Mouse (Mus musculus): ENCODE data around the gene Hic2. TPM values are rescaled to one million over a fixed set of nuclear protein-coding genes. Genes with fewer than 3 reads are reported as not detected.

Gene Hic2
- polyA plus RNA-seq, 1 experiment from 2014 or later = 12.7 TPM

DNA sequence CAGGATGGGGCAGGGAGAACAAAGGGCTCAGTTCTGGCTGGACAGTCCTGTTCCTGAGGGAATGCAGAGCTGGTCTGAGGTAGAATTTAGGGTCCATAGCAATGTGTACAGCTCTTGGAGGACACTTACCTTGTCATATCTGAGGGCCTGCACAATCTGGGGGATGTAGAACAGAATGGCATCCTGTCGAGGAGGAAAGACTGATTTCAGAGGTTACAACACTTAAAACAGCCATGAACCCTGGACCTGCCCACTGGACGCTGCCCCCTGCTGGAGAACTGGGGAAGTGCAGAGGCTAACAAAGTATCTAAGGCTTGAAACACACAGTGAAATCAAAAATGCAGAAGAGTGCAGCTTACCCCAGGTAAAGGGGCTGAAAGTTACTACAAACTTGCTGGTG is 59.4 kb downstream of the Hic2 start:
- Histone ChIP-seq H3K36me3 (replicated peaks) (peaks cover 79% of the 10 kb centered on the region), H3K4me2 (no peak overlapping the region), H3K27me3 (no peaks in the 10 kb centered on the region), H3K27ac (no peak overlapping the region), H3K9ac (no peak overlapping the region), H3K4me1 (no peaks in the 10 kb centered on the region), H3K4me3 (replicated peaks) (no peak overlapping the region), H3K9me3 (no peaks in the 10 kb centered on the region)
- ATAC-seq (ENCODE audit: low FRiP score) = no peak
- 4% methylated on average over 2 of the region's 2 CpGs for WGBS

DNA sequence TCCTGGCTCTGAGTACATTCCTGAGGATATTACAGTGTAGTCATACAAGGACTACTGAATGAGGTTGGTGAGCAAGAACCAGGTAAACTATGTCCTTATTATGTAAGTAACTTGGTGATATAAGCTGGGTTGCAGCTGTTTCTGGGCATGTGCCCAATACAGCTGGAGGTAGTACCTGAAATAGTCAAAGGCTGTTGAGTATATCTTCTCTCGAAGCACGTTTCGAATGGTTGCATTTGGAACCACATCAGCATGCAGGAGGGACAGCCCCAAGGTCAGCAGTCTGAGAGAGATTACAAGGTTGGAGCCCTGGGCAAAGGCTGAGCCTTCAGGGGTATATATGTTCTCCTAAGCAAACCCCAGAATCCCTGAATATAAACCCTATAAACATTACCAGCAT is 67.4 kb downstream of the Hic2 start:
- ATAC-seq (ENCODE audit: low FRiP score) = no peak
- no peak overlapping the region for H3K9ac ChIP-seq
- no peak overlapping the region for H3K4me2 ChIP-seq
- H3K4me1 ChIP-seq = no peaks in the 10 kb centered on the region
- H3K27ac ChIP-seq = no peak overlapping the region
- H3K4me3 ChIP-seq (replicated peaks) = no peak overlapping the region
- no peaks in the 10 kb centered on the region for H3K27me3 ChIP-seq
- H3K36me3 ChIP-seq (replicated peaks) = peaks cover 83% of the 10 kb centered on the region
- H3K9me3 ChIP-seq = no peaks in the 10 kb centered on the region
- 96% methylated on average over 3 of the region's 3 CpGs for WGBS

DNA sequence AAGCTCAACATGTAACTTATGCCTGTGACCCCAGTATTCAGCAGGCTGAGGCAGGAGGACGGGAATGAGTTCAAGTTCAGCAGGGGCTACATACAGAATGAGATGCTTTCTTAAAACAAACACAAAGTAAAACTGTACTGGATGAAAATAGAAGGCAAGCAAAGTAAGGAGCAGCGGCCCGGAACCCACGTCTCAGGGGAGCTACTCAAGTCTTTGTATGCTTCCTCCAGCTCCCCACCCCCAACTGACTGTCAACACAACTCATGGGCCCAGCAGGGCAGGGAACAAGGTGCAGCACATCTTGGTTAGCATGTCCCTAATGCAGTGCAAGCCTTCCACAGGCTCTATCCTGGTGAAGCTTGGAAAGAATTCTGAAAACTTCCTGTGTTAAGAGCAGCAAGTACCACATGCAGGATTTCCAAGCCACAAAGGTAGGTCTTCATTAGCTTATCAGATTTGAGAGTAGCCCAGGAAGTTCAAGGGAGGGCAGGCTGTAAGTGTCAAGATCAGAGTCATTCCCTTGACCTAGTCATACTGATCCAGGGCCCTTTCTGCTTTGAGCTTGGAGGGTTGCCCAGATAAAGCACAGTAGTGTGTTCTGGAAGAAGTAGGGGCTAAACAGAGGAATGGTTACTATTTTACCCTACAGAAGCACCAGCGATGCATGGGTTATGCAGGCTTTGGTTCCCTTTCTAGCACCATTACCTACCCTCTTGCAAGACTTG is 70.3 kb downstream of the Hic2 start:
- 91% methylated on average over 5 of the region's 5 CpGs for WGBS
- Histone ChIP-seq H3K27ac (no peak overlapping the region), H3K4me1 (no peaks in the 10 kb centered on the region), H3K4me2 (no peak overlapping the region), H3K27me3 (no peaks in the 10 kb centered on the region), H3K9ac (no peak overlapping the region), H3K4me3 (replicated peaks) (no peak overlapping the region), H3K36me3 (replicated peaks) (peaks cover 82% of the 10 kb centered on the region), H3K9me3 (no peaks in the 10 kb centered on the region)
- ATAC-seq (ENCODE audit: low FRiP score) = no peak

DNA sequence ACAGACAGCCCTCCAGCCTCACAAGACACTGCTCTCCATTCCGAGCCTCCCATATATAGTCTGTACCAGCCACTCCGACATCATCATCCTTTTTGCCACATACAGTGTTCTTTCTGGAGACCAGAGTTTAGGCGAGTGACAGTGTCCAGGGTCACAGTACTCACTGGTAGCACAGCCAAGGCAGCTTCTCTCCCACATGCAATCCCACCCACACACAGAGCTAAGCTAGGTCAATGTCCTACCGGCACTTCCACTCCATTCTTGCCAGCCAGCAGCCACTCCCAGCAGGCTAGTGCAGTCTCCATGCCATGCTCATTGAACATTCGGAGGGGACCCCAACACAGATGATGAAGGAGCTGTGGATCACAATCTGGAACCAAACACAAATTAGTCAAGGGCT is 74.1 kb downstream of the Hic2 start:
- Histone ChIP-seq H3K9ac (no peak overlapping the region), H3K4me3 (replicated peaks) (no peak overlapping the region), H3K4me2 (no peak overlapping the region), H3K4me1 (no peaks in the 10 kb centered on the region), H3K36me3 (replicated peaks) (peaks cover 73% of the 10 kb centered on the region), H3K9me3 (no peaks in the 10 kb centered on the region), H3K27ac (no peak overlapping the region), H3K27me3 (no peaks in the 10 kb centered on the region)
- no peak for ATAC-seq (ENCODE audit: low FRiP score)
- 88% methylated on average over 5 of the region's 5 CpGs for WGBS

DNA sequence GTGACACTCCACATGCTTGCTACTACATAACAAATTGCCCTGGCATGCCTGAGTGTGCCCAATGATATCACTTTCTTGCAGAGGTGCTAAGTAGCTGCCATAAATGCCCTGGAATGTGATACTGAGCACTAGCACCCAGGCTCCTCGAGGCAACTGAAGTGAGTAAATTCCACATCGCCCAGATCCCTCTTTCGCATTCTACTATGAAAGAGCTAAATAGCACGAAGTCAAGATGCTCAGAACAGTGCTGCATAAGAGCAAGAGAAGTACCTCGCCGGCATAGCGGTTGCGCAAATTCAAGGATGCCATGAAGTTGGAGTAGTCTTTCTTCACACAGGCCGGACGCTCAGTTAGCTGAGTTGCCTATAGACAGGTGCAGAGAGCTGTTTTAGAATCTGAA is 75.7 kb downstream of the Hic2 start:
- no peaks in the 10 kb centered on the region for H3K4me1 ChIP-seq
- ATAC-seq (ENCODE audit: low FRiP score) = no peak
- no peak overlapping the region for H3K27ac ChIP-seq
- no peak overlapping the region for H3K4me2 ChIP-seq
- WGBS = 94% methylated on average over 10 of the region's 10 CpGs
- H3K36me3 ChIP-seq (replicated peaks) = peaks cover 73% of the 10 kb centered on the region
- H3K9ac ChIP-seq = no peak overlapping the region
- no peaks in the 10 kb centered on the region for H3K27me3 ChIP-seq
- no peaks in the 10 kb centered on the region for H3K9me3 ChIP-seq
- no peak overlapping the region for H3K4me3 ChIP-seq (replicated peaks)

DNA sequence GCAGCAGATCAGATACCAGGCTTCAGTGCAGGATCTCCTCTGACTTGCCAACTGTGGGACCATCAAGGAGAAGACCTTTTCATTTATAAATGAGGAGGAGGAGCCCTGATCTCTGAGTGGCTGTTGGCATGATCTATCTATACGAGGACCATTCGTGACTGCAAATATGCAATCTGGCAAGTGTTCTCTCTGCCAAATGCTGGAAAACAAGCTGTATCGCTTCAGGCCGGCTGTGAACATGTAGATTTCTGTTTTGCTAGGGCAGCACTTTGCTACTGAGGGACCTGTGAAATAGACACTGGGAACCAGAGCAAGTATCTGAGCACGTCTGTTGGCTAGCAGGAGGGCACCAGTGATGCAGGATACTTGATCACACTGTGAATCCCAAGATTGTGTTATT is 79.2 kb downstream of the Hic2 start:
- no peaks in the 10 kb centered on the region for H3K27me3 ChIP-seq
- no peak overlapping the region for H3K4me2 ChIP-seq
- no peaks in the 10 kb centered on the region for H3K9me3 ChIP-seq
- WGBS = 95% methylated on average over 5 of the region's 5 CpGs
- ATAC-seq (ENCODE audit: low FRiP score) = no peak
- no peak overlapping the region for H3K27ac ChIP-seq
- no peak overlapping the region for H3K4me3 ChIP-seq (replicated peaks)
- no peaks in the 10 kb centered on the region for H3K4me1 ChIP-seq
- no peak overlapping the region for H3K9ac ChIP-seq
- peaks cover 78% of the 10 kb centered on the region for H3K36me3 ChIP-seq (replicated peaks)

Other genes starting within 250 kb of the Hic2 start
- 119 and 121 TPM in 2 replicates for gene Ypel1, start 163.9 kb upstream of the Hic2 start, polyA plus RNA-seq (2016; fragmentation: Nextera tagmentation; extraction: Ambion mirVana)
- 149 and 160 TPM in 2 replicates for gene Ppil2, start 122.3 kb upstream of the Hic2 start, polyA plus RNA-seq (2016; fragmentation: Nextera tagmentation; extraction: Ambion mirVana)
- gene 2610318N02Rik, start 108.4 kb upstream of the Hic2 start, polyA plus RNA-seq (2016; fragmentation: Nextera tagmentation; extraction: Ambion mirVana) = 79.2 and 79.9 TPM in 2 replicates
- gene Sdf2l1, start 101.2 kb upstream of the Hic2 start, polyA plus RNA-seq (2016; fragmentation: Nextera tagmentation; extraction: Ambion mirVana) = 63.8 and 66.3 TPM in 2 replicates
- 8.0 and 9.6 TPM in 2 replicates for gene Ydjc, start 89.0 kb upstream of the Hic2 start, polyA plus RNA-seq (2016; fragmentation: Nextera tagmentation; extraction: Ambion mirVana)
- gene Ccdc116, start 86.3 kb upstream of the Hic2 start, polyA plus RNA-seq (2016; fragmentation: Nextera tagmentation; extraction: Ambion mirVana) = 0.63 and 0.65 TPM in 2 replicates
- 388 and 407 TPM in 2 replicates for gene Ube2l3, start 30.9 kb upstream of the Hic2 start, polyA plus RNA-seq (2016; fragmentation: Nextera tagmentation; extraction: Ambion mirVana)
- gene Rimbp3, start 25.0 kb upstream of the Hic2 start, polyA plus RNA-seq (2016; fragmentation: Nextera tagmentation; extraction: Ambion mirVana) = 1.9 and 2.1 TPM in 2 replicates
- gene Tmem191c, start 42.5 kb downstream of the Hic2 start, polyA plus RNA-seq (2016; fragmentation: Nextera tagmentation; extraction: Ambion mirVana) = 13.9 and 14.3 TPM in 2 replicates
- 0.28 and 0.33 TPM in 2 replicates for gene Serpind1, start 97.8 kb downstream of the Hic2 start, polyA plus RNA-seq (2016; fragmentation: Nextera tagmentation; extraction: Ambion mirVana)
- gene Snap29, start 172.4 kb downstream of the Hic2 start, polyA plus RNA-seq (2016; fragmentation: Nextera tagmentation; extraction: Ambion mirVana) = 15.5 and 16.9 TPM in 2 replicates
- gene Pi4ka, start 172.7 kb downstream of the Hic2 start, polyA plus RNA-seq (2016; fragmentation: Nextera tagmentation; extraction: Ambion mirVana) = 59.7 and 67.8 TPM in 2 replicates
- gene Crkl, start 218.4 kb downstream of the Hic2 start, polyA plus RNA-seq (2016; fragmentation: Nextera tagmentation; extraction: Ambion mirVana) = 101 and 117 TPM in 2 replicates